Mouse (Mus musculus) spleen, adult 2 months (tissue): ENCODE measurements around the gene BC049730.
"Not testable (repeated sequence)": the region's sequence is repeated elsewhere in the genome, so short reads cannot be mapped to it uniquely, and the experiment has no call there.

Experiments
- CTCF ChIP-seq: fragments of 200-500 bp; IDR thresholded peaks from 2 replicates; pipeline ENCODE4 v1.5.1; 2011; ENCODE audit warnings: mild to moderate bottlenecking, inconsistent platforms; ENCODE audit not compliant: insufficient read depth, insufficient read length, insufficient replicate concordance; ENCODE audit errors: extremely low read depth
- POLR2A ChIP-seq: fragments of 200-500 bp; IDR thresholded peaks from 2 replicates; pipeline ENCODE4 v1.6.1; 2011; ENCODE audit warnings: low read depth, low read length, inconsistent platforms

DNA sequence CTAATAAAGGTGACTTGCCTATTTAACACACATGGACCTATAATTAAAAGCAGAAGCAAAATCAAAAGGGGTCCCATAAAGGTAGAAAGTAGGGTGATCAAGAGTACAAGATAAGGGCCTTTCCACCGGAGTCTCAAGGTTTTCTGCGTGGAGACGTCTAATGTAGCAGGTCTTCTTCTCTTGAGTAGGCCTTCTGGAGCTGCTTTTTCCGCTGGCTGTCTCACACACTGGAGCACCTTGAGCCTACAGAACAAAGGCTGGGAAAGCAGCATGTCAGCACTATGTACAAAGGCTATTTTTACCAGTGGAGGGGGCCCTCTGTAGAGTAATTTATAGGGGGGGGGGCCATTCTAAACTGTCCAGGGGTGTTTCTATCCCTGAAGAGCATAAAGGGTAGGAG lies 11.2 kb upstream of the BC049730 start:
- not testable (repeated sequence) for TF ChIP-seq CTCF, POLR2A
